Mouse (Mus musculus): ENCODE data around the gene Gpr152. TPM values are rescaled to one million over a fixed set of nuclear protein-coding genes. Genes with fewer than 3 reads are reported as not detected.

Gpr152 gene
- polyA plus RNA-seq, 1 experiment from 2014 or later, result not detected

Other genes with a start within 250 kb of the Gpr152 start
- gene Tcirg1, start 232.7 kb upstream of the Gpr152 start, polyA plus RNA-seq (2016; fragmentation: Nextera tagmentation; extraction: Ambion mirVana), result 46.4 and 53.6 TPM in 2 replicates
- 245 and 268 TPM in 2 replicates for gene Ndufs8, start 227.0 kb upstream of the Gpr152 start, polyA plus RNA-seq (2016; fragmentation: Nextera tagmentation; extraction: Ambion mirVana)
- 0.91 and 1.1 TPM in 2 replicates for gene Aldh3b1, start 210.0 kb upstream of the Gpr152 start, polyA plus RNA-seq (2016; fragmentation: Nextera tagmentation; extraction: Ambion mirVana)
- gene Unc93b1, start 204.6 kb upstream of the Gpr152 start, polyA plus RNA-seq (2016; fragmentation: Nextera tagmentation; extraction: Ambion mirVana), result 12.5 and 12.7 TPM in 2 replicates
- not detected in 2 replicates for gene Aldh3b3, start 181.1 kb upstream of the Gpr152 start, polyA plus RNA-seq (2016; fragmentation: Nextera tagmentation; extraction: Ambion mirVana)
- gene Aldh3b2, start 167.5 kb upstream of the Gpr152 start, polyA plus RNA-seq (2016; fragmentation: Nextera tagmentation; extraction: Ambion mirVana), result 2.0 and 2.8 TPM in 2 replicates
- gene Acy3, start 153.2 kb upstream of the Gpr152 start, polyA plus RNA-seq (2016; fragmentation: Nextera tagmentation; extraction: Ambion mirVana), result 3.0 and 3.4 TPM in 2 replicates
- gene Tbx10, start 147.0 kb upstream of the Gpr152 start, polyA plus RNA-seq (2016; fragmentation: Nextera tagmentation; extraction: Ambion mirVana), result not detected in 2 replicates
- 30.0 and 33.2 TPM in 2 replicates for gene Nudt8, start 139.2 kb upstream of the Gpr152 start, polyA plus RNA-seq (2016; fragmentation: Nextera tagmentation; extraction: Ambion mirVana)
- 4.0 and 5.6 TPM in 2 replicates for gene Gm49405, start 139.2 kb upstream of the Gpr152 start, polyA plus RNA-seq (2016; fragmentation: Nextera tagmentation; extraction: Ambion mirVana)
- gene Doc2g, start 136.5 kb upstream of the Gpr152 start, polyA plus RNA-seq (2016; fragmentation: Nextera tagmentation; extraction: Ambion mirVana), result 6.5 and 6.9 TPM in 2 replicates
- 188 and 201 TPM in 2 replicates for gene Ndufv1, start 127.0 kb upstream of the Gpr152 start, polyA plus RNA-seq (2016; fragmentation: Nextera tagmentation; extraction: Ambion mirVana)
- 540 and 544 TPM in 2 replicates for gene Gstp1, start 101.8 kb upstream of the Gpr152 start, polyA plus RNA-seq (2016; fragmentation: Nextera tagmentation; extraction: Ambion mirVana)
- gene Gstp2, start 93.8 kb upstream of the Gpr152 start, polyA plus RNA-seq (2016; fragmentation: Nextera tagmentation; extraction: Ambion mirVana), result 2.8 and 11.5 TPM in 2 replicates
- not detected in 2 replicates for gene Gstp3, start 80.2 kb upstream of the Gpr152 start, polyA plus RNA-seq (2016; fragmentation: Nextera tagmentation; extraction: Ambion mirVana)
- gene Cabp2, start 58.2 kb upstream of the Gpr152 start, polyA plus RNA-seq (2016; fragmentation: Nextera tagmentation; extraction: Ambion mirVana), result 0.22 TPM in 1 of 2 replicates, not detected in the other
- gene Cdk2ap2, start 42.6 kb upstream of the Gpr152 start, polyA plus RNA-seq (2016; fragmentation: Nextera tagmentation; extraction: Ambion mirVana), result 55.6 and 55.7 TPM in 2 replicates
- 8.9 and 10.9 TPM in 2 replicates for gene Pitpnm1, start 39.8 kb upstream of the Gpr152 start, polyA plus RNA-seq (2016; fragmentation: Nextera tagmentation; extraction: Ambion mirVana)
- gene Aip, start 13.9 kb upstream of the Gpr152 start, polyA plus RNA-seq (2016; fragmentation: Nextera tagmentation; extraction: Ambion mirVana), result 85.2 and 90.8 TPM in 2 replicates
- gene Cabp4, start 4.2 kb downstream of the Gpr152 start, polyA plus RNA-seq (2016; fragmentation: Nextera tagmentation; extraction: Ambion mirVana), result not detected in 2 replicates
- gene Coro1b, start 8.8 kb downstream of the Gpr152 start, polyA plus RNA-seq (2016; fragmentation: Nextera tagmentation; extraction: Ambion mirVana), result 128 and 135 TPM in 2 replicates
- gene Ptprcap, start 13.8 kb downstream of the Gpr152 start, polyA plus RNA-seq (2016; fragmentation: Nextera tagmentation; extraction: Ambion mirVana), result 0.89 and 2.1 TPM in 2 replicates
- 59.7 and 71.7 TPM in 2 replicates for gene Rps6kb2, start 23.6 kb downstream of the Gpr152 start, polyA plus RNA-seq (2016; fragmentation: Nextera tagmentation; extraction: Ambion mirVana)
- 2.6 and 3.7 TPM in 2 replicates for gene Carns1, start 35.7 kb downstream of the Gpr152 start, polyA plus RNA-seq (2016; fragmentation: Nextera tagmentation; extraction: Ambion mirVana)
- 1.2 and 1.9 TPM in 2 replicates for gene Tbc1d10c, start 51.5 kb downstream of the Gpr152 start, polyA plus RNA-seq (2016; fragmentation: Nextera tagmentation; extraction: Ambion mirVana)
- gene Ppp1ca, start 52.3 kb downstream of the Gpr152 start, polyA plus RNA-seq (2016; fragmentation: Nextera tagmentation; extraction: Ambion mirVana), result 782 and 783 TPM in 2 replicates
- 42.7 and 45.2 TPM in 2 replicates for gene Rad9a, start 61.9 kb downstream of the Gpr152 start, polyA plus RNA-seq (2016; fragmentation: Nextera tagmentation; extraction: Ambion mirVana)
- 8.5 and 9.7 TPM in 2 replicates for gene Clcf1, start 74.5 kb downstream of the Gpr152 start, polyA plus RNA-seq (2016; fragmentation: Nextera tagmentation; extraction: Ambion mirVana)
- gene AC109138.7, start 74.6 kb downstream of the Gpr152 start, polyA plus RNA-seq (2016; fragmentation: Nextera tagmentation; extraction: Ambion mirVana), result not detected in 2 replicates
- gene Pold4, start 92.1 kb downstream of the Gpr152 start, polyA plus RNA-seq (2016; fragmentation: Nextera tagmentation; extraction: Ambion mirVana), result 14.9 and 21.6 TPM in 2 replicates
- gene Ssh3, start 129.4 kb downstream of the Gpr152 start, polyA plus RNA-seq (2016; fragmentation: Nextera tagmentation; extraction: Ambion mirVana), result 11.1 and 11.5 TPM in 2 replicates
- 11.0 and 13.4 TPM in 2 replicates for gene Ankrd13d, start 143.3 kb downstream of the Gpr152 start, polyA plus RNA-seq (2016; fragmentation: Nextera tagmentation; extraction: Ambion mirVana)
- 15.0 and 19.0 TPM in 2 replicates for gene Grk2, start 166.4 kb downstream of the Gpr152 start, polyA plus RNA-seq (2016; fragmentation: Nextera tagmentation; extraction: Ambion mirVana)

Measured in embryonic facial prominence, embryonic 12.5 days (tissue).